Mouse (Mus musculus) lung, postnatal 0 days (tissue): ENCODE measurements around the gene Odf4.

Experiments used
- CTCF ChIP-seq: IDR thresholded peaks from 2 replicates; pipeline ENCODE4 v1.5.1; 2016; ENCODE audit warnings: antibody characterized with exemption, mild to moderate bottlenecking
- EP300 ChIP-seq: IDR thresholded peaks from 2 replicates; pipeline ENCODE4 v1.6.1; 2016; ENCODE audit warnings: antibody characterized with exemption, mild to moderate bottlenecking, control low read depth

GRCm38 (mm10) chr11:68898790-68899189, 28.1 kb downstream of the Odf4 start:
- TF ChIP-seq CTCF (no peak), EP300 (no peak)
